Mouse (Mus musculus) kidney, postnatal 36 days (tissue): ENCODE measurements around the gene Dip2b.

Experiments used
- DNase-seq, 2 experiments: peaks; one replicate each; pipeline ENCODE4 v3.0.0; 2021 to 2022; ENCODE audit warnings: mixed read lengths in 2 of 2

Gene Dip2b

GRCm38 (mm10) chr15:100268916-100269315, 230.5 kb downstream of the Dip2b start:
- no peak for DNase-seq
